In genomic region chr4:124685453-124685852, GRCm38 (mm10) we compare ENCODE assay signal across 1 mouse cellular context.
TF ChIP-seq lines count a peak whose summit lies in the region.

No protein-coding gene starts in this region.

TF ChIP-seq in myocyte, 11 proteins besides CTCF, POLR2A, EP300 and RAD21 (continued from another document):
- TF ChIP-seq MYOG (IDR thresholded peaks at IDR 0.05; ENCODE audit: control insufficient read depth in 1 of 3, insufficient read depth in 1 of 3, insufficient read length in 2 of 3, low read depth in 2 of 3) (no peak), E2F4 (IDR thresholded peaks at IDR 0.05; ENCODE audit: insufficient read depth) (no peak), USF1 (IDR thresholded peaks at IDR 0.05; ENCODE audit: low read depth) (no peak)
